Mouse (Mus musculus): ENCODE measurements around the gene Slc30a7. TPM values are rescaled to one million over a fixed set of nuclear protein-coding genes. Genes with fewer than 3 reads are reported as not detected.

Slc30a7 gene
- 11.2 and 13.4 TPM in 2 replicates for total RNA-seq (2014; rRNA removed)
- 5.8 and 6.5 TPM in 2 replicates for polyA plus RNA-seq (2012; rRNA removed)

GRCm38 (mm10) chr3:116006978-116007940 lies at the start of gene Slc30a7, which contains the start of gene Extl2:
TSS of gene Slc30a7 (minus strand) at chr3:116007406.
TSS of gene Extl2 (plus strand) at chr3:116007462.
- Histone ChIP-seq H3K27ac (replicated peaks; ENCODE audit: insufficient read depth, low read depth, low read length) (peak within 1 kb of the TSS; percentile 63), H3K4me3 (ENCODE audit: insufficient read depth, low read depth, low read length) (peak within 1 kb of the TSS; percentile 85), H3K27me3 (ENCODE audit: control insufficient read depth, insufficient read depth, low read length) (no peaks in the 10 kb centered on the region), H3K36me3 (ENCODE audit: control insufficient read depth, insufficient read depth, low read length) (peaks cover 10% of the 10 kb centered on the region), H3K9ac (ENCODE audit: low read depth, low read length) (peak within 1 kb of the TSS; percentile 80), H3K4me1 (ENCODE audit: control insufficient read depth, insufficient read depth, low read length) (peaks cover 3% of the 10 kb centered on the region; the same call in 1 of the 2 replicates), H3K79me2 (ENCODE audit: control insufficient read depth, insufficient read depth, low read length) (peaks cover 9% of the 10 kb centered on the region; the same call in 1 of the 2 replicates)
- TF ChIP-seq POLR2A (IDR thresholded peaks at IDR 0.05; ENCODE audit: extremely low read depth, insufficient read depth, low read length) = peak; percentile 50; the same call in 1 of the 2 replicates
- TF ChIP-seq CTCF (IDR thresholded peaks at IDR 0.05; ENCODE audit: low read depth, low read length) = no peak
- peak; percentile 58 for DNase-seq (ENCODE audit: extremely low read depth, low read depth, low spot score)
- WGBS = under 1% methylated on average over 67 of the region's 67 CpGs

- no peaks in the 10 kb centered on the region for H3K79me2 ChIP-seq (ENCODE audit: control insufficient read depth, insufficient read depth, low read length)
- no peaks in the 10 kb centered on the region for H3K36me3 ChIP-seq (ENCODE audit: control insufficient read depth, insufficient read depth, low read length)
- WGBS = 76% methylated on average over 5 of the region's 5 CpGs
- TF ChIP-seq CTCF (IDR thresholded peaks at IDR 0.05; ENCODE audit: low read depth, low read length) (no peak), POLR2A (IDR thresholded peaks at IDR 0.05; ENCODE audit: extremely low read depth, insufficient read depth, low read length) (no peak)
- no peak overlapping the region for H3K27ac ChIP-seq (replicated peaks; ENCODE audit: insufficient read depth, low read depth, low read length)
- no peak overlapping the region for H3K4me3 ChIP-seq (ENCODE audit: insufficient read depth, low read depth, low read length)
- DNase-seq (ENCODE audit: extremely low read depth, low read depth, low spot score) = peak; percentile 6
- no peaks in the 10 kb centered on the region for H3K4me1 ChIP-seq (ENCODE audit: control insufficient read depth, insufficient read depth, low read length)
- H3K9ac ChIP-seq (ENCODE audit: low read depth, low read length) = no peak overlapping the region
- H3K27me3 ChIP-seq (ENCODE audit: control insufficient read depth, insufficient read depth, low read length) = no peaks in the 10 kb centered on the region
Measured at GRCm38 (mm10) chr3:116047034-116047433, 39.8 kb upstream of the Slc30a7 start.

DNA sequence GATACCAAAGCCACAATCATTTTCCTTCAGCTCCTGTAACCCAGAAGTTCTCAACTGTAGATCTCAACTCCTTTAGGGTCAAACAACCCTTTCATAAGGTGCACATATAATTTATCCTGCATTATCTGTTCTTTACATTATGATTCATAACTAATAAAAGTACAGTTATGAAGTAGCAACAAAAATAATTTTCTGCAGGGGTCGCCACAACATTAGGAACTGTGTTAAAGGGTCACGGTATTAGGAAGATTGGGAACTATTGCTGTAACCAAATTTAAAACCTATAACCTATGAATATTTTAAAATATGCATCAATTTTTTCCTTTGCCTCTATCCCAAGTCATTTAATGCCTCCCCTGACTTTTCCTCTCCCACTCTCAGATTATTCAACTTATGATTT lies 38.8 kb upstream of the Slc30a7 start:
- H3K9ac ChIP-seq (ENCODE audit: low read depth, low read length) = no peak overlapping the region
- no peaks in the 10 kb centered on the region for H3K27me3 ChIP-seq (ENCODE audit: control insufficient read depth, insufficient read depth, low read length)
- no peak for TF ChIP-seq POLR2A (IDR thresholded peaks at IDR 0.05; ENCODE audit: extremely low read depth, insufficient read depth, low read length)
- TF ChIP-seq CTCF (IDR thresholded peaks at IDR 0.05; ENCODE audit: low read depth, low read length) = no peak
- H3K36me3 ChIP-seq (ENCODE audit: control insufficient read depth, insufficient read depth, low read length) = no peaks in the 10 kb centered on the region
- H3K4me1 ChIP-seq (ENCODE audit: control insufficient read depth, insufficient read depth, low read length) = no peaks in the 10 kb centered on the region
- no peak overlapping the region for H3K27ac ChIP-seq (replicated peaks; ENCODE audit: insufficient read depth, low read depth, low read length)
- WGBS = 76% methylated on average over 2 of the region's 2 CpGs
- no peaks in the 10 kb centered on the region for H3K79me2 ChIP-seq (ENCODE audit: control insufficient read depth, insufficient read depth, low read length)
- H3K4me3 ChIP-seq (ENCODE audit: insufficient read depth, low read depth, low read length) = no peak overlapping the region
- DNase-seq (ENCODE audit: extremely low read depth, low read depth, low spot score) = no peak

GRCm38 (mm10) chr3:116040776-116041175 lies 33.6 kb upstream of the Slc30a7 start:
- no peaks in the 10 kb centered on the region for H3K4me1 ChIP-seq (ENCODE audit: control insufficient read depth, insufficient read depth, low read length)
- H3K27ac ChIP-seq (replicated peaks; ENCODE audit: insufficient read depth, low read depth, low read length) = no peak overlapping the region
- no peaks in the 10 kb centered on the region for H3K27me3 ChIP-seq (ENCODE audit: control insufficient read depth, insufficient read depth, low read length)
- no peaks in the 10 kb centered on the region for H3K36me3 ChIP-seq (ENCODE audit: control insufficient read depth, insufficient read depth, low read length)
- no peak overlapping the region for H3K4me3 ChIP-seq (ENCODE audit: insufficient read depth, low read depth, low read length)
- H3K79me2 ChIP-seq (ENCODE audit: control insufficient read depth, insufficient read depth, low read length) = no peaks in the 10 kb centered on the region
- WGBS = 70% methylated on average over 3 of the region's 3 CpGs
- H3K9ac ChIP-seq (ENCODE audit: low read depth, low read length) = no peak overlapping the region
- DNase-seq (ENCODE audit: extremely low read depth, low read depth, low spot score) = peak; percentile 29
- TF ChIP-seq CTCF (IDR thresholded peaks at IDR 0.05; ENCODE audit: low read depth, low read length) = peak; percentile 51
- TF ChIP-seq POLR2A (IDR thresholded peaks at IDR 0.05; ENCODE audit: extremely low read depth, insufficient read depth, low read length) = no peak

DNA sequence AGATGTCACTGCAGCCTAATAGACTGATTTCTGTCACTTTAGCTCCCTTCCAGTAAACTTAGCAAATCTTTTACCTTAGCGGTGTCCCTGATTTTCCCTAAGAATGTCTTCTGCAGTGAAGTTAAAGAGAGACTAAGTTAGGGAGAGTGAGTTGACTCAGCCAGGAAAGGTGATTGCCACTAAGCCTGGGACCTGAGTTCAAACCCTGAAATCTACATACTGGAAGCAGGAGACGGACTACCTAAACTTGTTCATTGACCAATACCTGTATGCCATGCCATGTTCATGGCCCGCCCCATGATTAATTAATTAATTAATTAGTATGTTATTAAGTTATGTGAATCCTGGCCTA lies 26.6 kb upstream of the Slc30a7 start:
- H3K9ac ChIP-seq (ENCODE audit: low read depth, low read length) = no peak overlapping the region
- H3K27me3 ChIP-seq (ENCODE audit: control insufficient read depth, insufficient read depth, low read length) = no peaks in the 10 kb centered on the region
- H3K4me3 ChIP-seq (ENCODE audit: insufficient read depth, low read depth, low read length) = no peak overlapping the region
- H3K36me3 ChIP-seq (ENCODE audit: control insufficient read depth, insufficient read depth, low read length) = no peaks in the 10 kb centered on the region; the same call in 1 of the 2 replicates
- H3K79me2 ChIP-seq (ENCODE audit: control insufficient read depth, insufficient read depth, low read length) = no peaks in the 10 kb centered on the region
- 49% methylated on average over 3 of the region's 3 CpGs for WGBS
- TF ChIP-seq POLR2A (IDR thresholded peaks at IDR 0.05; ENCODE audit: extremely low read depth, insufficient read depth, low read length) (no peak), CTCF (IDR thresholded peaks at IDR 0.05; ENCODE audit: low read depth, low read length) (peak; percentile 34; the same call in 1 of the 2 replicates)
- H3K27ac ChIP-seq (replicated peaks; ENCODE audit: insufficient read depth, low read depth, low read length) = no peak overlapping the region
- DNase-seq (ENCODE audit: extremely low read depth, low read depth, low spot score) = no peak
- H3K4me1 ChIP-seq (ENCODE audit: control insufficient read depth, insufficient read depth, low read length) = no peaks in the 10 kb centered on the region
